Mouse (Mus musculus): ENCODE data around the gene Mrgprf. TPM values are rescaled to one million over a fixed set of nuclear protein-coding genes. Genes with fewer than 3 reads are reported as not detected.

Mrgprf gene
- polyA plus RNA-seq, 1 experiment from 2014 or later: 3.4 TPM

DNA sequence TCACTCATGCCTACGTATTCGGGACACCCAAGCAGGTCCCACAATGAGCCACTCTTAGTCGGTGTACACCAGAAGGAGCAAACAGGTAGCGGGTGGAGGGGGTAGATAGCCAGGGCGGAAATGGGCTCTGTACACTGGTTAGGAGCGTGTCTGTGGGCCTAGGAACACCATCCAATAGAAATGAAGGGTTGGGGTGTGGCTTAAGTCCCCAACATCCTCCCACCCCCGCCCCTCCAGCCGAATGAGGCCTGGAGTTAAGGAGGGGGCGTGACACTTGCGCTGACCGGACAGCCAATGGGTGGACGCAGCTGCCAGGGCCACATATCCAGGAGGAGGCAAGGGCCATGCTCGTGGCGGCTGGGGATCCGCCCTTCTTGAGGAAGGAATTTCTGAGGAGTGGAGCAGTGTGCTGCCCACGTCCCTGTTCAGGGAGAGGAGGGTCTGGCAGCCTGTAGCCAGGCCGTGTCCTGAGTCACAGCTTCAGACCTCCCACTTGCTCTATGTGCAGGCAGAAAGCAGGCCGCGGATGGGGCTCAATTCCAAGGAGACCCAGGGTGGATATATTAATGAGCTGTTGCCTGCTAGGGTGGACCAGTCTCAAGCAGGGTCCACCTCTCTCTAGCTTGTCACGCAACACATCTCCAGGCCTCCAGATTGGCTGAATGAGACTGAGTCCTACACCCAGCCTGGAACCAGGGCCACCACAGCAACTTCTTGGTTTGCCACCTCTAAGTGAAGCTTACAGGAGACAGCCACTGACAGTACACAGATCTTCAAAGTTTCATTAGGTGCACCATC lies 2.1 kb downstream of the Mrgprf start:
- Histone ChIP-seq H3K27me3 (replicated peaks; ENCODE audit: insufficient read depth, low read length) (no peaks in the 10 kb centered on the region), H3K9me3 (ENCODE audit: low read length) (no peaks in the 10 kb centered on the region), H3K4me3 (ENCODE audit: low read depth, low read length) (no peak overlapping the region), H3K27ac (ENCODE audit: low read length) (peak overlapping the region; percentile 82), H3K4me2 (replicated peaks; ENCODE audit: low read depth, low read length) (peak overlapping the region; percentile 40), H3K4me1 (ENCODE audit: insufficient read depth, low read depth, low read length) (peaks cover 10% of the 10 kb centered on the region; the same call in 1 of the 2 replicates), H3K36me3 (ENCODE audit: insufficient read depth, low read length) (no peaks in the 10 kb centered on the region), H3K9ac (replicated peaks; ENCODE audit: low read depth) (no peak overlapping the region; the same call in 1 of the 2 replicates)
- TF ChIP-seq EP300 (IDR thresholded peaks at IDR 0.05) (peak; percentile 55; the same call in 1 of the 2 replicates), CTCF (IDR thresholded peaks at IDR 0.05) (no peak)
- WGBS: 4% methylated on average over 20 of the region's 20 CpGs
- DNase-seq (ENCODE audit: low spot score) (peak; percentile 96), ATAC-seq (peak; percentile 95)

DNA sequence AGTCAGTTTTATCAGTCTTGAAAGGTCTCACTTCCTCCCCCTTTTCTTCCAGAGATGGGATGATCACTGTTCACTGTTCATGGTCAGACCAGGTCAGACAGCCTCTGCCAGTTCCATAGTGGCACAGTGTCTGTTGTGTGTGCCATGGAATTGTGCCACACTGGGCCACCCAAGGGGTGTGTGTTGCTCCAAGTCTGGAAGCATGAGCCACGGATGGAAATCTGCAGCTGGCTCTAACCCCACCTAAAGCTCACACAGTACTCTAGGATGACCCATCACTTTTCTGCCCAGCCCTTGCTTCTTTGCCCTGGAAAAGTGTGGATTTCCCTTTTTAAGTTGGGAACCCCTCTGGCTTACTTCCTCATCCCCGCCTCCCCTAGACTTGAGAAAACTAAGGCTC lies 3.5 kb downstream of the Mrgprf start:
- H3K4me1 ChIP-seq (ENCODE audit: insufficient read depth, low read depth, low read length): peaks cover 6% of the 10 kb centered on the region; the same call in 1 of the 2 replicates
- no peaks in the 10 kb centered on the region for H3K9me3 ChIP-seq (ENCODE audit: low read length)
- no peak overlapping the region for H3K4me2 ChIP-seq (replicated peaks; ENCODE audit: low read depth, low read length)
- ATAC-seq (no peak), DNase-seq (ENCODE audit: low spot score) (no peak)
- no peak overlapping the region for H3K9ac ChIP-seq (replicated peaks; ENCODE audit: low read depth)
- WGBS: 75% methylated on average over 2 of the region's 2 CpGs
- no peaks in the 10 kb centered on the region for H3K27me3 ChIP-seq (replicated peaks; ENCODE audit: insufficient read depth, low read length)
- H3K27ac ChIP-seq (ENCODE audit: low read length): no peak overlapping the region
- no peaks in the 10 kb centered on the region for H3K36me3 ChIP-seq (ENCODE audit: insufficient read depth, low read length)
- H3K4me3 ChIP-seq (ENCODE audit: low read depth, low read length): no peak overlapping the region
- TF ChIP-seq CTCF (IDR thresholded peaks at IDR 0.05) (no peak), EP300 (IDR thresholded peaks at IDR 0.05) (no peak)

DNA sequence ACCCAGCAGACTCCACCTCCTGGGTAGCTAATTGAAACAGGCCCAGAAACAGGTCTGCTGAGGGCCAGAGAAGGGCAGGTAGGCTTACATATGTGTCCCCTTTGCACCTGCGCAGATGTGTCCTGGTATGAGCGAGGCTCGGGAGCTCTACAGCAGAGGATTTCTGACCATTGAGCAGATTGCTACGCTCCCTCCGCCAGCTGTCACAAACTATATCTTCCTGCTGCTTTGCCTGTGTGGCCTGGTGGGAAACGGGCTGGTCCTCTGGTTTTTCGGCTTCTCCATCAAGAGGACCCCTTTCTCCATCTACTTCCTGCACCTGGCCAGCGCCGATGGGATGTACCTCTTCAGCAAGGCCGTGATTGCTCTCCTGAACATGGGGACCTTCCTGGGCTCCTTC lies 7.0 kb downstream of the Mrgprf start:
- TF ChIP-seq EP300 (IDR thresholded peaks at IDR 0.05): no peak
- no peak for TF ChIP-seq CTCF (IDR thresholded peaks at IDR 0.05)
- H3K4me3 ChIP-seq (ENCODE audit: low read depth, low read length): no peak overlapping the region
- WGBS: 89% methylated on average over 10 of the region's 10 CpGs
- H3K27ac ChIP-seq (ENCODE audit: low read length): no peak overlapping the region
- H3K36me3 ChIP-seq (ENCODE audit: insufficient read depth, low read length): no peaks in the 10 kb centered on the region
- H3K4me1 ChIP-seq (ENCODE audit: insufficient read depth, low read depth, low read length): peaks cover 5% of the 10 kb centered on the region; the same call in 1 of the 2 replicates
- no peaks in the 10 kb centered on the region for H3K27me3 ChIP-seq (replicated peaks; ENCODE audit: insufficient read depth, low read length)
- no peak overlapping the region for H3K9ac ChIP-seq (replicated peaks; ENCODE audit: low read depth)
- ATAC-seq (no peak), DNase-seq (ENCODE audit: low spot score) (no peak)
- no peaks in the 10 kb centered on the region for H3K9me3 ChIP-seq (ENCODE audit: low read length)
- no peak overlapping the region for H3K4me2 ChIP-seq (replicated peaks; ENCODE audit: low read depth, low read length)

DNA sequence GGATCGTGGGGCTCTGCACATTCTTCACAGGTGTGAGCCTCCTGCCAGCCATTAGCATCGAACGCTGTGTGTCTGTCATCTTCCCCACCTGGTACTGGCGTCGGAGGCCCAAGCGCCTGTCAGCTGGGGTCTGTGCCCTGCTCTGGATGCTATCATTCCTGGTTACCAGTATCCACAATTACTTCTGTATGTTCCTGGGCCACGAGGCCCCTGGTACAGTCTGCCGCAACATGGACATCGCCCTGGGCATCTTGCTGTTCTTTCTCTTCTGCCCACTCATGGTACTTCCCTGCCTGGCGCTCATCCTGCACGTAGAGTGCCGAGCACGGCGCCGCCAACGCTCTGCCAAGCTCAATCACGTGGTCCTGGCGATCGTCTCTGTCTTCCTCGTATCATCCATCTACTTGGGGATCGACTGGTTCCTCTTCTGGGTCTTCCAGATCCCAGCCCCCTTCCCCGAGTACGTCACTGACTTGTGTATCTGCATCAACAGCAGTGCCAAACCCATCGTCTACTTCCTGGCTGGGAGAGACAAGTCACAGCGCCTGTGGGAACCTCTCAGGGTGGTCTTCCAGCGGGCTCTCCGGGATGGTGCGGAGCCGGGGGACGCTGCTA lies 7.5 kb downstream of the Mrgprf start:
- DNase-seq (ENCODE audit: low spot score): no peak
- Histone ChIP-seq H3K9me3 (ENCODE audit: low read length) (no peaks in the 10 kb centered on the region), H3K4me1 (ENCODE audit: insufficient read depth, low read depth, low read length) (peaks cover 1% of the 10 kb centered on the region; the same call in 1 of the 2 replicates), H3K4me3 (ENCODE audit: low read depth, low read length) (no peak overlapping the region), H3K27ac (ENCODE audit: low read length) (no peak overlapping the region), H3K36me3 (ENCODE audit: insufficient read depth, low read length) (no peaks in the 10 kb centered on the region), H3K9ac (replicated peaks; ENCODE audit: low read depth) (no peak overlapping the region), H3K27me3 (replicated peaks; ENCODE audit: insufficient read depth, low read length) (no peaks in the 10 kb centered on the region), H3K4me2 (replicated peaks; ENCODE audit: low read depth, low read length) (no peak overlapping the region)
- TF ChIP-seq CTCF (IDR thresholded peaks at IDR 0.05) (no peak), EP300 (IDR thresholded peaks at IDR 0.05) (no peak)
- 64% methylated on average over 30 of the region's 30 CpGs for WGBS
- ATAC-seq: no peak

DNA sequence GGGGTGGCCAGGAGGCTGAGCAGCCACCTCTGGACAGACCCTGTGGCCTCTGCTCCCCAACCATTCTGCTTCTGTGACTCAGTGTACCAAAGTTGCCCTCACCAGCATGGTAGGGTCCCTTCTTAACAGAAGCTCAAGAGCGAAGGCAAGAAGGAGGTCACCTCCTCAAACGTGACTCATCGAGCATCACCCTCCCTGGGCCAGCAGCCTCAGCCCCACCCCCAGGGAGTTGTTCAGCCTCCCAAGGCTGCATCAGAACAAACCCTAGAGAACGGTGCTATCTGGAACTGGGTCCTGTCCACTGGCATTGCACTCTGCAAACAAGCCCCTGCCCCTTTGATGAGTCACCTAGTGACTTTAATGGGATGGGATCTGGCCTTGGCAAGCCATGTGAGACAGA lies 8.2 kb downstream of the Mrgprf start:
- TF ChIP-seq EP300 (IDR thresholded peaks at IDR 0.05): no peak
- TF ChIP-seq CTCF (IDR thresholded peaks at IDR 0.05): no peak
- ATAC-seq: peak; percentile 76
- 37% methylated on average over 4 of the region's 4 CpGs for WGBS

DNA sequence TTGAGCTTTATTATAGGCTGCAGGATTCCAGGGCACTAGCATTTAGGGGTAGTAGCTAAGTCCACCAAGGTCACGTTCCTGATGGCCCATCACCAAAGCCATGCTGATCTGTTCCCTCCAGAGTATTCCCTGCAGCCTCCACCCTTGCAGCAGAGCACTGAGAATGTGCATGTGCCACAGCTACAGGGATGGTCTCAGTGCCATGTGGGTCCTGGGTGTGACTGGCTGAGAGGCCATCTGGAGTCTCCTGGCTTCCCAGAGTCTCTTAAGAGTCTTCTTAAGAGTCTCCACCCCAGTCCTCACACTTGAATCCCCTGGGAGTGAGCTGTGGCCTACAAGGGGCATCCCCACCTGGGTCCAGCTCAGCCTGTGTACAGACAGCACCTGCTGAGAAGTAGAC lies 9.2 kb downstream of the Mrgprf start:
- no peak for DNase-seq (ENCODE audit: low spot score)
- H3K36me3 ChIP-seq (ENCODE audit: insufficient read depth, low read length): no peaks in the 10 kb centered on the region
- ATAC-seq: peak; percentile 23; the same call in 1 of the 2 replicates
- no peak overlapping the region for H3K4me3 ChIP-seq (ENCODE audit: low read depth, low read length)
- no peak for TF ChIP-seq EP300 (IDR thresholded peaks at IDR 0.05)
- TF ChIP-seq CTCF (IDR thresholded peaks at IDR 0.05): no peak
- WGBS: 69% methylated on average over 1 of the region's 1 CpGs
- H3K27ac ChIP-seq (ENCODE audit: low read length): no peak overlapping the region
- H3K4me2 ChIP-seq (replicated peaks; ENCODE audit: low read depth, low read length): no peak overlapping the region
- no peak overlapping the region for H3K9ac ChIP-seq (replicated peaks; ENCODE audit: low read depth)
- H3K4me1 ChIP-seq (ENCODE audit: insufficient read depth, low read depth, low read length): no peaks in the 10 kb centered on the region
- no peaks in the 10 kb centered on the region for H3K9me3 ChIP-seq (ENCODE audit: low read length)
- no peaks in the 10 kb centered on the region for H3K27me3 ChIP-seq (replicated peaks; ENCODE audit: insufficient read depth, low read length)

More for the DNA sequence above, 8.2 kb downstream of the Mrgprf start:
- Histone ChIP-seq H3K4me3 (ENCODE audit: low read depth, low read length) (no peak overlapping the region), H3K4me2 (replicated peaks; ENCODE audit: low read depth, low read length) (no peak overlapping the region), H3K9ac (replicated peaks; ENCODE audit: low read depth) (no peak overlapping the region), H3K27me3 (replicated peaks; ENCODE audit: insufficient read depth, low read length) (no peaks in the 10 kb centered on the region), H3K27ac (ENCODE audit: low read length) (no peak overlapping the region), H3K36me3 (ENCODE audit: insufficient read depth, low read length) (no peaks in the 10 kb centered on the region), H3K9me3 (ENCODE audit: low read length) (no peaks in the 10 kb centered on the region), H3K4me1 (ENCODE audit: insufficient read depth, low read depth, low read length) (no peaks in the 10 kb centered on the region)
- no peak for DNase-seq (ENCODE audit: low spot score)

All from lung, postnatal 0 days (tissue).